Mouse (Mus musculus) regulatory T cell (primary cell): ENCODE results near the gene Tet2.

Experiments used
- in situ Hi-C: fragments of 300-600 bp; cut with MboI, MseI; formaldehyde crosslinking; loops from one replicate; pipeline ENCODE4 v1.15.1; 2025; ENCODE audit warnings: high pct_unique_total_duplicates

The Tet2 gene

GRCm38 (mm10) chr3:133549385-133550170, 4.6 kb upstream of the Tet2 start:
- in situ Hi-C loops: loop anchor here (25.0 kb wide), 1 partner anchor 462 kb away; the partner anchor contains the start of genes Gstcd and Ints12

DNA sequence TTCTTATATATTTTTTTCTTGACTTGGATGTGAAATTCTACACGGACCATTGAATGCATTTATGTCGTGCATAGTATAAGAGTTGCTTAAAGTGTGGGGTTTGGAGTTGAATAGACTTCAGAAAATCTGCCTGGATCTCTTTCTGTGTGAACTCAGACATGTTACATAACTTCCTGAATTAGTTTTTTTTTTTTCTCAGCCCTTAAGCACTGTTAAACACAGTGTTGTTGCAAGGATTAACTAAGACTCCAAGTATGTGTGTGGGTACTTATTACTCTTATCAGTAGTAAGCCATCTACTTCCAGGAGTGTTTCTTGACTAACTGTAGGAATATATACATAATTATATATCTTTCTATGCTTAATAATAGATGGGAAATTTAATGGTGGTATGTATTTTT, 3.7 kb upstream of the Tet2 start:
- in situ Hi-C loops: loop anchor here (25.0 kb wide), 1 partner anchor 461 kb away; the partner anchor contains the start of genes Gstcd and Ints12

DNA sequence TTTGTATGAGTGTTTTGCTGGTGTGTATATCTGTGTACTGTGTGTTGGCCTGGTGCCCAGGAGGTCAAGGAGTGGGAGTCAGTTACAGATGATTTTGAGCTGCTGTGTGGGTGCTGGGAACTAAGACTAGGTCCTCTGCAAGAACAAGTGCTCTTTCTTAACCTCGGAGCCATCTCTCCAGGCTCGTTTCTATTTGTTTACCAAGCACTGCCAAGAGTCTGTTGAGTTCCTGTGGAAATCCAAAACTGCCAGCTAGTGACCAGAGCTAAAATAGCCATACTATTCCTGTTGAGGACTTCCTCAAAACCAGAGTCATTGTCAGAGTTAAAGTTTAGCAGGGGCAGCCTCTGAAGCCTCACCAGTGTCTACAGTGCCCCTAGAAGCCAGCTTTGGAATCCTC, 1.9 kb upstream of the Tet2 start:
- in situ Hi-C loops: loop anchor here (25.0 kb wide), 1 partner anchor 459 kb away; the partner anchor contains the start of genes Gstcd and Ints12

DNA sequence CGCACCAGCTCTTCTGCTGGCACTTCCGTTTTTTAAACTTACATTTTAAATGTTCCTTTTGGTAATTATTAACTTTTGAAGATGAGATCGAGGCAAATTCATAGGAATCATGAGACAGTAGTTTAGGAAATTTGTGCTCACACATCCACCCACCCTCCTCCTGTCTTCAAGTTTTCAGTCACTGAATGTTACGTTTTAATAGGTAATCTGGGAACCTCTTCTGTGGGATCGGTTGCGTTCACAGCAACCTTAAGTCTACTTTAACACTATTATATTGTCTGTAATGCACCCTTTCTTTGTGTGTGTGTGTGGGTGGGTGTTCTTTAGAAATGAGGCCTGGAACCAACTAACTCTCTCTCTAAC, 346 bp upstream of the Tet2 start:
- in situ Hi-C loops: loop anchor here (25.0 kb wide), 1 partner anchor 458 kb away; the partner anchor contains the start of genes Gstcd and Ints12

DNA sequence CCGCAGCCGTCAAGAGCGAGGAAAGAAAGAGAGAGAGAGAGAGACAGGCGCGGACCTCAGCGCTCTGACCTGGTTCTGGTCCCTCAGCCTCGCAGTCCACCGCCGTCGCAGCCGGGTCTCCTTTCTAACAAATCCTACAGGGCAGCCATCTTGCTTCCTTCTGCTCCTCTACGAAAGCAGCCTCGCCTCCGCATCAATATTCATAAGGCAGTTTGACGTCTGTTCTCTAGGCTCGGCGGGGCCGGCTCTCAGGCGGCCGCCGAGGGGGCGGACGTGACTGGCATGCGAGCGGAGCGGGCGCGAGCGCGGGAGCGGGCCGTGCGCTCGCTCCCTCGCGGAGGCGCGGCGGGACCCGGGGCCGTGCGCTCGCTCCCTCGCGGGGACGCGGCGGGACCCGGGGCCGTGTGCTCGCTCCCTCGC, 798 bp downstream of the Tet2 start:
- in situ Hi-C loops: loop anchor here (25.0 kb wide), 1 partner anchor 457 kb away; the partner anchor contains the start of genes Gstcd and Ints12

DNA sequence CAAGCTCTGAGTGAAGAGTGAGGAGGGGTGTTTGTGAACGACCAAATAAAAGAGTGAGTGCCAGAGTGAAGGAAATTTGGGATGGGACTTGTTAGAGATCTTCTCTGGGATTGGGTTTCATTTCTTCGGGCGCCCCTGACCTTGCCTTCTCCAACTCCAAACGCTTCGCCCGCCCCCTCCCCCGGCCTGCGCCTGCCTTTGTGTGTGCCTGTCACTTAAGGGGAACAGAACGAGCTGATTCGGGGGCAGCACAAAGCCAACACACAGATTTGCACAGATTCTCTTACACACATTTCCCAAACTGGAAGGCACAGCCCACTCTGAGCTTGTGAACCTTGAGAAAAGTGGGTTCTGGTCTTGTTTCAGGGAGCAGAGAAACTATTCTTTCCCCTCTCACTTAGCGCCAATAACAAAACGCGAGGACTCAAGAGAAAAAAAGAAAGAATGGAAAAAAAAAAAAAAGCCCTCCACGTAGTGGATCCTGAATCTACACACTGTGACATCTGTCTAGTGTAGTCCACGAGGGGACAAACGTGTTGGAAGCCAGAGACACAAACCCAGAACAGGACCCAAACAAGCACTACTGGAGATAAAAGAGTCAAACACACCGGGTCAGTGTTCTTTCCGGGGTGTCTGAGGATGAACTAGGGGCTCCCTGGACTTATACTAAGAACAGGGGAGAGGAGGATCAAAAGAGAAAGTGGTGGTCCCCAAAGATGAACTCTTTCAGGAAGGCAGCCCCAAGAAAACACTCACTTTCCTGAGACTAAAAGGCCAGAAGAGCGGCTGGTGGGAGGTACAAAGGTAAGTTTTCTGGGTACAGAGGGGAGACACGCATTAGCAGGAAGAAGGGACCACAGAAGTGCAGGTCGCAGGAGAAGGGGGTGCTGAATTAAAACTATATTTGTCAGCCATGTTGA, 1.6 kb downstream of the Tet2 start:
- in situ Hi-C loops: loop anchor here (25.0 kb wide), 1 partner anchor 456 kb away; the partner anchor contains the start of genes Gstcd and Ints12

DNA sequence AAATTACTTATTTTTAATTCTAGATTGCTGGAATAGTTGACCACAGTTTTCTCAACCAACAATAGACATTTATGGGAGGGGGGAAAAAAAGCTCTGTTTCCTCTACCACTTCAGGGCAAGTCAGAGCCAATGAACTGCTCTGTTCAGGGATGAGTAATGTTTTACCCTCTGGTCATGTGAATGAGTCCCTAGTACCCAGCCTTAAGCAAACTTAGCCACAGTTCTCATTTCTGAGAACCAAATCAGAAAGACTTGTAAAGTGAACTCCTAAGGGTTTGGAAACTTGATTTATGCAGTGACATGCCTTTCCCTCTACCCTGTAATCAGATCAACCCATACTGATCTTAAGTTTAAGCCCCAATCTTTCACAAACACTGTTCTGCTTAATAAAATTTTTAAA, 2.9 kb downstream of the Tet2 start:
- in situ Hi-C loops: loop anchor here (25.0 kb wide), 1 partner anchor 455 kb away; the partner anchor contains the start of genes Gstcd and Ints12

DNA sequence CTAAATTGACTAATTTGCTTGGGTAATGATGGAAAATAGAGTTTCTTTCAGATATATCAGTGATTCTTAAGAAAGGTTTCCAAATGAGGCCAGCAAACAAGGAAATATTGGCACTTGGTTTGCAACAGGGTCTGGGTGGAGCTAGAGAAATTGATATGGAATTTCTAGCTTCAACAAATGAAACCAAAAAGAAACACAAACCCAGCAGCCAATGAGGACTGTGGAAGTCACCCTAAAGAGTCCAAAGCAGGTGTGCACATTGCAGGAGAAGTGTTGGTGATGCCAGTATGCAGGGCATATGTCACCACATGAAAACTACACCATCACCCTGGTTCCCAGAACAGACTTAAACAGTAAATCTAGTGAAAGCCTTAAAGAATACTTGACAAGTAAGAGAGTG, 3.9 kb downstream of the Tet2 start:
- in situ Hi-C loops: loop anchor here (25.0 kb wide), 1 partner anchor 454 kb away; the partner anchor contains the start of genes Gstcd and Ints12

GRCm38 (mm10) chr3:133539991-133540390, 4.9 kb downstream of the Tet2 start:
- in situ Hi-C loops: loop anchor here (10.0 to 25.0 kb wide), 2 partner anchors 55 to 453 kb away; partner anchors contain the start of genes Gstcd and Ints12

DNA sequence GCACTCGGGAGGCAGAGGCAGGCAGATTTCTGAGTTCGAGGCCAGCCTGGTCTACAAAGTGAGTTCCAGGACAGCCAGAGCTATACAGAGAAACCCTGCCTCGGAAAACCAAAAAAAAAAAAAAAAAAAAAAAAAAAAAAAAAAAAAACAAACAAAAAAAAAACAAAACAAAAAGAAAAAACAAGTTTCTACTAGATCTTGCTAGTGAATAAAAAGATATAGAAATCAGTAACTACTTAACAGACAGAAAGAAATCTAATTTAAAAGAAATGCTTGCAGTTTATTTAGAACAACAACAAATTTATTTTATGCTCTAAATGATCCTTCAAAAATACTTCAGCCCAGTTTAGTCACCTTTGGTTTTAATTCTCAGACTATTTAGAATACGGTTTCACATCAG, 6.4 kb downstream of the Tet2 start:
- in situ Hi-C loops: loop anchor here (10.0 to 25.0 kb wide), 2 partner anchors 56 to 451 kb away; partner anchors contain the start of genes Gstcd and Ints12

- in situ Hi-C loops: loop anchor here (10.0 to 25.0 kb wide), 2 partner anchors 59 to 448 kb away; partner anchors contain the start of genes Gstcd and Ints12
These were observed 9.3 kb downstream of the Tet2 start for GRCm38 (mm10) chr3:133535644-133536043.

DNA sequence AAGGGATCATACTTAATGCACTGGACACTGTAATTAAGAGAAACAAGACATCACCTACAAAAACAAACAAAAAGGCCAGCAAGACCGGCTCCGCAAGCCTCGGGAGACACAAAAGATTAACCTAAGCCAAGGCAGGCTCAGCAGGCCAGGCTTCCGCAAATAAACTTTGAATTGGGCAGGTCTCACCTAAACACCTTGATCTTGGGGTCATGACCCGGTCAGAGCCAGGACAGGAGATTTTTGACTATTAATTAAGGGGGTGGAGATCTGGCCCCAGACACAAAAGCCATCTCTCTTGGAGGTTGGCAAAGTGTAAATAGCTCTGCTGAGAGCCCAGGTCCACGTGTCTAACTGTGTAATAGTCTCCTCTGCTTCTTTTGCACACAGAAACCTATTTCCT, 10.9 kb downstream of the Tet2 start:
- in situ Hi-C loops: loop anchor here (10.0 to 25.0 kb wide), 2 partner anchors 61 to 447 kb away; partner anchors contain the start of genes Gstcd and Ints12

DNA sequence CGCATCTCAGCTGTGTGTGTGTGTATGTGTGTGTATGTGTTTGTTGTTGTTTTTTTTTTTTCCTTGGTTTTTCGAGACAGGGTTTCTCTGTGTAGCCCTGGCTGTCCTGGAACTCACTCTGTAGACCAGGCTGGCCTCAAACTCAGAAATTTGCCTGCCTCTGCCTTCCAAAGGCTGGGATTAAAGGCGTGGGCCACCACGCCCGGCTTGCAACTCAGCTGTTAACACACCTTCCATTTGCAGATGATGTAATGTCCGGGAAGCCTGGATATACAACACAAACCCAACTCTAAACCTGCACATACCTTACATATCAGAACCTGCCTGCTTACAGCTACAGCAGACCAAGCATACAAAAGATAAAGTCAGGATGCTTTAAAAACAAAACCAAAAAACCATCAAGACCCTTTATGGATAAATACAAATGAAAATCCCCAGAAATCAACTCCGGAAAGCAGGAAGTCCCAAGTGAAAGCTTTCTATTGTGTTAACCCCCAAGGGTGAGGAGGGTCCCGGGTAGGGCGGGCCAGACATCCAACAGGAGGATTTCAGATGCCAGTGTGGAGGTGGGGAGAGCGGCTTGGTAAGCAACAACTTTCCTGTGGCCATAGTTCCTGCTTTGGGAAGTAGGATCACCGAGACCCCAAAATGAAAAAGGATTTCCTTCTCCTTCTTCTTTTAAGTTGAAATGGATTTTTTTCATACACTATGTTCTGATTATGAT, 11.5 kb downstream of the Tet2 start:
- in situ Hi-C loops: loop anchor here (10.0 to 25.0 kb wide), 2 partner anchors 61 to 446 kb away; partner anchors contain the start of genes Gstcd and Ints12

- in situ Hi-C loops: loop anchor here (10.0 to 25.0 kb wide), 2 partner anchors 62 to 446 kb away; partner anchors contain the start of genes Gstcd and Ints12
These were observed 12.1 kb downstream of the Tet2 start for GRCm38 (mm10) chr3:133532806-133533205.

GRCm38 (mm10) chr3:133532252-133532651, 12.7 kb downstream of the Tet2 start:
- in situ Hi-C loops: loop anchor here (10.0 to 25.0 kb wide), 2 partner anchors 63 to 445 kb away; partner anchors contain the start of genes Gstcd and Ints12

GRCm38 (mm10) chr3:133531101-133531500, 13.8 kb downstream of the Tet2 start:
- in situ Hi-C loops: loop anchor here (10.0 to 25.0 kb wide), 2 partner anchors 64 to 444 kb away; partner anchors contain the start of genes Gstcd and Ints12

GRCm38 (mm10) chr3:133530664-133531063, 14.3 kb downstream of the Tet2 start:
- in situ Hi-C loops: loop anchor here (10.0 to 25.0 kb wide), 2 partner anchors 64 to 443 kb away; partner anchors contain the start of genes Gstcd and Ints12

GRCm38 (mm10) chr3:133526119-133526723, 18.7 kb downstream of the Tet2 start:
- in situ Hi-C loops: loop anchor here (25.0 kb wide), 1 partner anchor 439 kb away; the partner anchor contains the start of genes Gstcd and Ints12

DNA sequence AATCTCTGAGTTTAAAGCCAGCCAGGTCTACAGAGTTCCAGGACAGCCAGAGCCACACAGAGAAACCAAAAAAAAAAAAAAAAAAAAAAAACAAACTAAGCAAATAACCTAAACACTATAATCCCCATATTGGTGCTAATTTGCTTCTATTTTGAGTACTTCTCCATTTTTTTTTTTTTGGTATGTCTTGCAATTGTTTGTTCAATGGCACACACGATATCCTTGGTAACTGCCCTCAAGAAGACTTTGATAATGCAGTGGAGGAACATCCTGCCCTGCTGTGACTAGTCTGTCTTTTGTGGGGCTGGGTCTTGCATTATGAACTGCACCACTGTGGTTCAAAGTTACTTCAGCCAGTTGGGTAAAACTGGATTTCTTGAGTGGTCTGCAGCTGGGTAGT, 19.4 kb downstream of the Tet2 start:
- in situ Hi-C loops: loop anchor here (25.0 kb wide), 1 partner anchor 438 kb away; the partner anchor contains the start of genes Gstcd and Ints12
